Mouse (Mus musculus) CH12.LX (cell line): ENCODE measurements around the gene Ubap1. TPM values are rescaled to one million over a fixed set of nuclear protein-coding genes. Genes with fewer than 3 reads are reported as not detected.
A peak's percentile ranks its signal among the peaks of the same experiment; 100 is the strongest.

ENCODE experiments used
- DNase-seq: peaks from one replicate; pipeline ENCODE4 v3.0.0-alpha.2; 2013; ENCODE audit errors: extremely low read depth
- H3K27ac ChIP-seq: 2 replicates; pipeline ENCODE4 v1.5.1; 2012; ENCODE audit warnings: low read depth, mild to moderate bottlenecking, control low read depth, moderate library complexity; ENCODE audit not compliant: insufficient read depth
- H3K27me3 ChIP-seq: replicated peaks from 2 replicates; pipeline ENCODE3; 2012; ENCODE audit warnings: inconsistent platforms
- H3K36me3 ChIP-seq, 2 experiments: replicated peaks in 1 of 2; 2 replicates each; pipeline versions ENCODE3 to v1.6.1; 2012; ENCODE audit warnings: inconsistent platforms in 1 of 2, low read length in 1 of 2, mild to moderate bottlenecking in 1 of 2, mixed read lengths in 1 of 2, moderate library complexity in 1 of 2; ENCODE audit not compliant: control insufficient read depth in 1 of 2, insufficient read depth in 1 of 2
- H3K4me1 ChIP-seq, 2 experiments: 2 replicates each; pipeline ENCODE4 v1.6.1; 2012; ENCODE audit warnings: inconsistent platforms in 1 of 2, moderate library complexity in 1 of 2; ENCODE audit not compliant: insufficient read depth in 2 of 2, control insufficient read depth in 1 of 2
- H3K4me2 ChIP-seq: 2 replicates; pipeline ENCODE4 v1.6.1; 2012; ENCODE audit warnings: low read depth, mild to moderate bottlenecking, control low read depth; ENCODE audit not compliant: poor library complexity, insufficient read depth, severe bottlenecking
- H3K4me3 ChIP-seq, 3 experiments: fragments of 150-350 bp in 1 of 3; sonication (generic) in 1 of 3; replicated peaks in 1 of 3; 2 replicates each; pipeline versions ENCODE3 to v1.5.1; 2011 to 2012; ENCODE audit warnings: low read depth in 2 of 3, low read length in 2 of 3, mild to moderate bottlenecking in 2 of 3, moderate library complexity in 2 of 3, control low read depth in 1 of 3, improper control_type of control experiment in 1 of 3, inconsistent platforms in 1 of 3, mixed read lengths in 1 of 3; ENCODE audit not compliant: poor library complexity in 1 of 3
- H3K79me2 ChIP-seq: replicated peaks from 2 replicates; pipeline ENCODE4 v1.6.1; 2012; ENCODE audit warnings: mild to moderate bottlenecking, moderate library complexity; ENCODE audit not compliant: control insufficient read depth, poor library complexity, insufficient read depth, severe bottlenecking; ENCODE audit errors: extremely low read depth
- H3K9ac ChIP-seq: 2 replicates; pipeline ENCODE4 v1.6.1; 2012; ENCODE audit warnings: low read depth, mild to moderate bottlenecking, control low read depth, moderate library complexity; ENCODE audit not compliant: insufficient read depth
- H3K9me3 ChIP-seq: replicated peaks from 2 replicates; pipeline ENCODE3; 2012; ENCODE audit warnings: low read length, inconsistent platforms, mixed read lengths
- BHLHE40 ChIP-seq: IDR thresholded peaks from 2 replicates; pipeline ENCODE4 v1.6.1; 2011; ENCODE audit warnings: mild to moderate bottlenecking, low read depth, low read length, improper control_type of control experiment
- CHD1 ChIP-seq: IDR thresholded peaks from 2 replicates; pipeline ENCODE4 v1.6.1; 2012; ENCODE audit warnings: low read depth, low read length, improper control_type of control experiment, inconsistent platforms
- CHD2 ChIP-seq: IDR thresholded peaks from 2 replicates; pipeline ENCODE4 v1.6.1; 2011; ENCODE audit warnings: low read length, improper control_type of control experiment
- E2F4 ChIP-seq: IDR thresholded peaks from 2 replicates; pipeline ENCODE4 v1.6.1; 2011; ENCODE audit warnings: low read depth, low read length, improper control_type of control experiment; ENCODE audit not compliant: insufficient replicate concordance
- ELF1 ChIP-seq: IDR thresholded peaks from 2 replicates; pipeline ENCODE4 v1.6.1; 2014; ENCODE audit warnings: low read depth, mild to moderate bottlenecking, inconsistent platforms, low read length, improper control_type of control experiment
- IRF4 ChIP-seq: IDR thresholded peaks from 2 replicates; pipeline ENCODE4 v1.6.1; 2014; ENCODE audit warnings: low read depth, mild to moderate bottlenecking, inconsistent platforms, low read length, improper control_type of control experiment
- JUND ChIP-seq: conservative IDR thresholded peaks from 2 replicates; pipeline ENCODE4 v1.6.1; 2011; ENCODE audit warnings: low read depth, low read length, improper control_type of control experiment
- MEF2A ChIP-seq: IDR thresholded peaks from 2 replicates; pipeline ENCODE4 v1.6.1; 2014; ENCODE audit warnings: low read depth, mild to moderate bottlenecking, inconsistent platforms, low read length, improper control_type of control experiment, borderline replicate concordance
- PAX5 ChIP-seq: IDR thresholded peaks from 2 replicates; pipeline ENCODE4 v1.6.1; 2012; ENCODE audit warnings: low read length, inconsistent platforms, mixed read lengths
- POLR2A ChIP-seq: IDR thresholded peaks from 2 replicates; pipeline ENCODE4 v1.6.1; 2011; ENCODE audit warnings: low read depth, mild to moderate bottlenecking, improper control_type of control experiment, low read length
- POLR2AphosphoS2 ChIP-seq: IDR thresholded peaks from 2 replicates; pipeline ENCODE4 v1.6.1; 2011; ENCODE audit warnings: low read depth, low read length, improper control_type of control experiment
- RAD21 ChIP-seq: IDR thresholded peaks from 2 replicates; pipeline ENCODE4 v1.6.1; 2011; ENCODE audit warnings: low read depth, mild to moderate bottlenecking, low read length, improper control_type of control experiment, moderate library complexity
- TBP ChIP-seq: conservative IDR thresholded peaks from 2 replicates; pipeline ENCODE4 v1.6.1; 2011; ENCODE audit warnings: low read depth, low read length, improper control_type of control experiment
- TCF12 ChIP-seq: IDR thresholded peaks from 2 replicates; pipeline ENCODE4 v1.6.1; 2014; ENCODE audit warnings: low read depth, mild to moderate bottlenecking, inconsistent platforms, low read length, improper control_type of control experiment
- USF1 ChIP-seq: IDR thresholded peaks from 2 replicates; pipeline ENCODE4 v1.6.1; 2014; ENCODE audit warnings: low read depth, mild to moderate bottlenecking, inconsistent platforms, low read length, improper control_type of control experiment
- USF2 ChIP-seq: conservative IDR thresholded peaks from 2 replicates; pipeline ENCODE4 v1.6.1; 2011; ENCODE audit warnings: low read depth, low read length, improper control_type of control experiment
- ZMIZ1 ChIP-seq: IDR thresholded peaks from 2 replicates; pipeline ENCODE4 v1.6.1; 2012; ENCODE audit warnings: low read depth, mild to moderate bottlenecking, inconsistent platforms, low read length, improper control_type of control experiment
- dilution Hi-C: fragments of 300-500 bp; cut with MboI; formaldehyde crosslinking; loops from 2 replicates; pipeline ENCODE4 v1.14.3; 2020; ENCODE audit warnings: low sequenced_read_pairs; ENCODE audit not compliant: extremely low pct_unique_long_range_greater_than_20kb, extremely low pct_ligation_motif_present
- in situ Hi-C: fragments of 300-500 bp; cut with MboI; formaldehyde crosslinking; loops from 3 replicates; pipeline ENCODE4 v1.14.3; 2019; ENCODE audit warnings: low sequenced_read_pairs, low pct_ligation_motif_present, low pct_unique_long_range_greater_than_20kb, mixed read lengths
- polyA plus RNA-seq: library from polyadenylated mRNA; unstranded; fragments of >175 nt; gene quantifications from 2 replicates; pipeline ENCODE4 v1.2.1, GENCODE M21; 2012; ENCODE audit warnings: low read depth; ENCODE audit not compliant: insufficient read length
- total RNA-seq, 2 experiments: library from RNA; depleted of rRNA; stranded (reverse); fragments of 300-350 nt in 1 of 2; fragments of >200 nt in 1 of 2; gene quantifications; 2 replicates each; pipeline ENCODE4 v1.2.3; 2012 to 2014

Gene Ubap1
- total and polyA plus RNA-seq, 3 experiments, result 11.5 to 22.3 (median 17.5) TPM

DNA sequence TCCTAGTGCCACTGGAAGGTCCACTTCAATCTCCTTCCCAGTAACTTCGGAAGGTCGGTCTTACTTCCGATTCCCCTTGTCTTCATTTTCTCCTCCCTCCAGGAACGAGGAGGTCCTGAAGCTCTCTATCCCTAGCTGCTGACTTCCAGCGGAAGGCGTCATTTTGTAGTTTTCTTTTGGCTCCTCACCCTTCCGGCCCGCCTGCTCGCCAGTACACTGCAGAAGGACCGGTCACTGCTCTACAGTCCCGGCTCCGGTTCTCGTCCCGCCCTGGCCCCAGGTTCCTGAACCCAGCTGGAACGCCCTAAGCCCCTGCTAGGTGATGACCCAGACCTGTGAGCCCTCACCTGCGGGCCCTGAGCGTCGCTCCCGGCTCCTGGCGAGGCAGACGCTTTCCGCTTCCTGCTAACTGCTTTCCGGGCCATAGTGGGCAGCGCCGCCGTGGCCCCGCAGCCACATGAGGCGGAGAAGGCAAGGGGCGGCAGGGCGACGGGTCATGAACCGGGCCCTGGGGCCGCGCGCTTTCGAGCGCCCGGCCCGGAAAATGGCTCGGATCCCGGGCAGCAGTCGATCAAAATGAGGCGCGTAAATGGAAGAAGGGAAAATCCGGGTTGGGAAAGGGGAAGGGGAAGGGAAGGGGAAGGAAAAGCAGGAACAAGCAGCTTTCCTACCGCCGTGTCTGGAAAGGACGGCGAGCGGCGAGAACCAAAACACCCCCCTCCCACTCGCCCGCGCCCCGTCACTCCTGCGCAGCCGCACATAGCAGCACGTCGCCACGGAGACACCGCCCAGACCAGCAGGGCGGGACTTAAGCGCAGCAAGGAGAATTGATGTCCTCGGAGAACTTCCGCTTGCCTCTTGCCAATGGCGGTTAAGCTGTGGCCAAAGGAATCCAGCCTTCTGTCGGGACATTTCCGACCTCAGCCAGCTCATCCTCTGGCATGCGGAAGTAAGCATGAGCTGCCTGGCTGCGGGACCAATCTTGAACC is 34.4 kb upstream of the Ubap1 start, which contains the start of gene Dcaf12 (continued):
- TF ChIP-seq MEF2A, result peak; percentile 42
- peak; percentile 73; the same call in 1 of the 2 replicates for TF ChIP-seq TCF12
- peak; percentile 18; the same call in 1 of the 2 replicates for TF ChIP-seq IRF4
- TF ChIP-seq POLR2A, result peak; percentile 88

GRCm38 (mm10) chr4:41315173-41315572 is 33.6 kb upstream of the Ubap1 start:
- H3K4me1 ChIP-seq, result peaks cover 21 to 60% of the 10 kb centered on the region in 2 experiments
- H3K27me3 ChIP-seq, result no peaks in the 10 kb centered on the region
- peaks cover 21% of the 10 kb centered on the region for H3K79me2 ChIP-seq
- H3K36me3 ChIP-seq, result peaks cover 0 to 29% of the 10 kb centered on the region in 2 experiments
- DNase-seq, result no peak
- no peak for TF ChIP-seq USF1
- no peak; the same call in 1 of the 2 replicates for TF ChIP-seq TBP
- TF ChIP-seq JUND, result no peak
- TF ChIP-seq BHLHE40, result no peak
- no peak for TF ChIP-seq CHD1
- in situ Hi-C loops, result no loop called here
- dilution Hi-C loops, result no loop called here
- H3K27ac ChIP-seq, result no peak overlapping the region
- peak overlapping the region; percentile 59 for H3K4me2 ChIP-seq
- H3K9ac ChIP-seq, result peak overlapping the region; percentile 90
- peak overlapping the region; percentile 94 to 99 (median 97) for H3K4me3 ChIP-seq
- H3K9me3 ChIP-seq, result no peaks in the 10 kb centered on the region

DNA sequence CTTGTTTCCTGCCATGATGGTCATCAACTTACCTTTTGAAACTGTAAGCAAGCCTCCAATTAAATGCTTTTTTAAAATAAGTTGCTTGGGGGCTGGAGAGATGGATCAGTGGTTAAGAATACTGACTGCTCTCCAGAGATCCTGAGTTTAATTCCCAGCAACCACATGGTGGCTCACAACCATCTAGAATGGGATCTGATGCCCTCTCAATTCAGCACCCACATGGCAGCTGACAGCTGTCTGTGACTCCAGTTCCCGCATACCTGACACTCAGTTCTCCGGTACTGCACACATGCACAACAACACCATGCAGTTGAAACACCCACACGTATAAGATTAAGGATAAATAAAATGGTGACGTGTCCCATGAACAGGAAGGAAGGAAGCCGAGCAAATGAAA is 30.5 kb upstream of the Ubap1 start:
- DNase-seq, result no peak
- Histone ChIP-seq H3K27me3 (no peaks in the 10 kb centered on the region), H3K9me3 (no peaks in the 10 kb centered on the region), H3K4me1 (peaks cover 14 to 35% of the 10 kb centered on the region in 2 experiments; a peak in 3 of 4 replicates), H3K9ac (no peak overlapping the region), H3K79me2 (peaks cover 11% of the 10 kb centered on the region), H3K27ac (no peak overlapping the region), H3K4me2 (no peak overlapping the region), H3K4me3 (no peak overlapping the region), H3K36me3 (peaks cover 0 to 7% of the 10 kb centered on the region in 2 experiments)
- dilution Hi-C loops (no loop called here), in situ Hi-C loops (no loop called here)
- no peak for TF ChIP-seq USF2
- no peak for TF ChIP-seq USF1
- no peak for TF ChIP-seq E2F4
- no peak for TF ChIP-seq POLR2AphosphoS2
- no peak for TF ChIP-seq ZMIZ1
- TF ChIP-seq BHLHE40, result no peak
- no peak for TF ChIP-seq PAX5
- no peak for TF ChIP-seq ELF1
- TF ChIP-seq CHD2, result no peak
- TF ChIP-seq RAD21, result no peak
